Mouse (Mus musculus) urinary bladder, postnatal 36 days (tissue): ENCODE measurements around the gene Gm15517.
A peak's percentile ranks its signal among the peaks of the same experiment; 100 is the strongest.
"Not testable (repeated sequence)": the region's sequence is repeated elsewhere in the genome, so short reads cannot be mapped to it uniquely, and the experiment has no call there.

Experiments
- DNase-seq, 2 experiments: peaks; one replicate each; pipeline ENCODE4 v3.0.0; 2022; ENCODE audit warnings: low spot score in 2 of 2, mixed read lengths in 1 of 2

Gene Gm15517

DNA sequence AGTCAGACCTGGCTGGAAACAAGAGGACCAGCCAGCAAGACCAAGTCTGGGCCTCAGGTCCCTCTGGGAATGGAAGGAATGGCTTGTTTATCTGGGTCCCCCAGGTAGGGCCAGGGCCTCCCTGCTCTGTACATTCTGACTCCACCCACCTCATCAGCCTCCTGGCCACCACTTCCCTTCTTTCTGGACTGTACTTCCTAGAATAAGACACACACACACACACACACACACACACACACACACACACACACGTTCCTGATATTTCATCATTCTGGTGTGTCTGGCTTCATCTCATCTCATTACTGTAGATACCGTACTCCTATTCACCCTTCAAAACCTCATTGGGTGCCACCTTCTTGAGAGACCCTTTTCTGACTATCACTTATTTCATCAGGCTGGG, 8.2 kb downstream of the Gm15517 start:
- DNase-seq, result no peak

DNA sequence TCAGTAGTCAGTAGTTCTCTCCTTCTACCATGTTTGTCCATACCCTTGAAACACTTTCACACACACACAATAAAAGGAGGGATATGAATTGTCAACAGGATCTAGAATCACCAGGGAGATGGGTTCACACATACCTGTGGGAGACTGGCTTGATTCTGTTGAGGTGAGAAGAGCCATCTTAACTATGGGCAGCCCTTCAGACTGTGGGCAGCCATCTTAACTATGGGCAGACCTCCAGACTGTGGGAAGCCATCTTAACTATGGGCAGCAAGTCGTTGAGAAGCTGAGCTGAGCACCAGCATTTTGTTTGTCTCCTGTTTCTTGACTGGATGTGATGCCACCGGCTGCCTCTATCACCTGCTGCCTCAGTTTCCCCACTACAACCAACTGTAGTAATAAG, 10.1 kb downstream of the Gm15517 start:
- no peak for DNase-seq

DNA sequence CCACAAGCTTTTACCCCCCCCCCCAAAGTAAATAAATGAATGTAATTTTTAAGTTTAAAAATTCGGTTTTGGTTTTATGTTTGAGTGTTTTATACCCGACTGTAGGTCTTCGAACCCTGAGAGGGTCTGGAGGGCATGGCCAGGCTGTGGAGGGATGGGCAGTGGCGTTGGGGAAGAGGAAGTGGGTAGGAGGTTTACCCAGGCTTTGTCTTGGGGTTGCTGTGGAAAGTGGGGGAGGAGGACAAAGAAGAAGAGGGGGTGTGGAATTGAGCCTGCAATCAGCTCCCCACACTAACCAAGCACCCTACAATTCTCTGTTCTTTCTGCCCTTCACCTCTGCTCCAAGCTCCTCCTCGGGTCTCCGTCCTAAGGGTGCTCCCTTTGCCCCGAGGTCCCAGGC, 11.3 kb downstream of the Gm15517 start:
- no peak for DNase-seq

DNA sequence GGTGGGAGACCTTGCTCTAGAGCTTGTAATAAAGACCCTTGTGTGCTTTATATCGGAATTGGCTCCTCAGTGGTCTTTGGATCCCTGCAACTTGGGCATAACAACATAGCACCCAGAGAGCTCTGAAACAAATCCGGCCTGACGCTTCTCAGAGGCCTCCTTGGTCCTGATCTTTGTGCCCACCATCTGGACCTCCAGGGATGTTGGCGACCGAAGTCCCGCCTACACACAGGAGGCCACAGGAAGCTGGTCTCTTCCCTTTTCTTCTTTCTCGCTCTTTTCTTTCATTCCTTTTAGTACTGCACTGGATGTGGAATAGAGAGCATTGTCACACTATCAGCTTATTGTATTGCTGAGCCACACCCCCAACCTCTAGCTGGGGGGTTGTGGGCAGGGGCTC, 12.2 kb downstream of the Gm15517 start:
- DNase-seq, result no peak

DNA sequence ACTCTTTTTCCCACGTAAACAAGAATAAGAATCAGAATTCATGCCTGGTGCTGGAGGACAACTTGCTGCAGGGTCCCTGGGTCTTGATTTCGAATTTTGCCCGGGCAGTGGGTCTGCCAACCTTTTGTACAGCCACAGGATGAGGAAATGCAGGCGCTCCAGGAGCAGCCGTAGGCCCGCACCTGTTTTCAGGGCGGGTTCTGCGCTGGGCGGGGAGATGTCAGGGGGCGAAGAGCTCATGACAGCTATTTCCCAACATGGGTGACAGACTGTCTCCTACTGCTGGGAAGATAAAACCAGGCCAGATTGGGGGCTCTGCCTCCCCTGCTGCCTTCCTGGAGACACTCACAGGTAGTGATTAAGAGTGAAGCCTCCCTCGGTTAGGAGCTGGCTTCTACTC, 12.8 kb downstream of the Gm15517 start:
- no peak for DNase-seq

DNA sequence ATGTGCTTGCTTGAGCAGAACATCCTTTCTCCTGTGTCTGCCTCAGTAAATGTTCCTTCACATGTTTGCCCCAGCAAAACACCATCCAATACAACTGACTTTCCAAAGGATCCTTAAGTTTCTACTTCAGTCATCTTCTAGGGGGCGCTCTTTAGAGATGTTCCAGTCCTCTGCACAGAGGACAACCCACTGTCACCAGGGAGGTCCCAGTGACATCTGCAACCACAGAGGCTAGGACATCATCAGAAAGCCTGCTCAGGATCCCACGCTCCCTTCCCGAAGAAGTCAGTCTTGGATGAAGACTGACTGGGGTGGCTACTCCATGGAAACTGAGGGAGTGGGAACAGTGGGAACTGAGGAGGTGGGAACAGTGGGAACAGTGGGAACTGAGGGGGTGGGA, 14.3 kb downstream of the Gm15517 start:
- DNase-seq, result no peak

DNA sequence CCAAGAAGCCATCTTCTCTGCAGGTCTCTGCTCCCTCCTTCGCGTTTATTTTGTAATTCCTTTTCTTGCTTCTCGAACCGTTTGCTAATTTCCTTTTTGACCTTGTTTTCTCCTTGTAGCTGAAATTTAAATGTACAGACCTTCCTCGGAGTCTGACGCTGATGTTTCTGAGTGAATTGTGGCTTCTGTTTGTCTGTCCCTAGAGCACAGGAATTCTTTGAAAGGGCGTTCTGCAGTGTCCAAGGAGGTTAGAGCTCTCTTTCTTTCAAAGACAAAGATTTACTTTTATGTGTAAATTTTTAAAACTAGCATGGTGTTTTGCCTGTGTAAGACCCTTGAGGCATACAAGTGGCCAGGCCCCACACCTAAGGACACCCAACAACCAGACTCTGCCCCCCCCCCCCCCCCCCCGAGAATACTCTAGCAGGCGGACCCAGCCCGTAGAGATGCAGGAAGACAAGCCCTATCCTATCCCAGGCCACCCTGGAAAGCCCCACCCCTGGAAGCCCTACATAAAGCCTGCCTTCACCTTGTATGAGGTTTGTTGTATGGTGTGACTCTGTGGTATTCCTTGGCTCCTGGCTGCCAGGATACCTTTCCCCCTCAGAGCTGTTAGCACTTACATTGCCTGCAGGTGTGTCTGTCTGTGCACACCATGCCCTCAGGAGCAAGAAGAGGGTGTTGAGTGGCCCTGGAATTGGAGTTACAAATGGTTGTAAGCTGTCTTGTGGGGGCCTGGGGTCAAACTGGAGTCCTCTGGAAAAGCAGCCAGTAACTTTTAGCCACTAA, 15.4 kb downstream of the Gm15517 start:
- DNase-seq, result no peak

DNA sequence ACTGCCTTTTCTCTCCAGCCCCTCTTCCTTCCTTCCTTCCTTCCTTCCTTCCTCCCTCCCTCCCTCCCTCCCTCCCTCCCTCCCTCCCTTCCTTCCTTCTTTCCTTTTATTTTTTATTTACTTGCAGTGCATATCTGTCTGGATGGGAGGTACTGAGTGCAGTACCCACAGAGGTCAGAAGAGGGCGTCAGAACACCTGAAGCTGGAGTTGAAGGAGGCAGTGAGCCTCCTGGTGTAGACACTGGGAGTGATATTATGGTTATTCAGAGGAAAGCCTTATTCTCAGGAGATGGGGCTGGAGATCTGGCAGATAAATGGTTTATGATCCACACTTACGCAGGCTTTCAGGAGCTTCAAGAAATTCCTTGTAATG, 16.0 kb downstream of the Gm15517 start:
- DNase-seq, result no peak

DNA sequence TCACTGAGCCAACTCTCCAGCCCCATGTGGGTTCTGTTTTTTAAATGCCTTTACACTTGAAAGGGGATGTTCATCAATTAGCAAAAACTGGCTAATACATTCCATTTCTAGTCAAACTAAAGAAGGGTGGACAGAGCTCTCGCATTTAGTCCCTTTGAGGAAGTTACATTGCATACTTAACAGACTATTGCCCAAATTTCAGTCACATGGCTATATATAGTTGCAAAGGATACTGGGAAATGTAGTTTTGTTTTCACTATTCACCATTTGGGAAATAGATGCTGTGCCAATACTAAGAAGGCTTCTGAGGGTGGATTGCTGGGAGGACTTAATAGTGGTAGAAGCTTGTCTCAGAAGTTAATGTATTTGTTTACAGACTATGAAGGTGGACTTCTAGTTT, 19.7 kb downstream of the Gm15517 start:
- no peak for DNase-seq

DNA sequence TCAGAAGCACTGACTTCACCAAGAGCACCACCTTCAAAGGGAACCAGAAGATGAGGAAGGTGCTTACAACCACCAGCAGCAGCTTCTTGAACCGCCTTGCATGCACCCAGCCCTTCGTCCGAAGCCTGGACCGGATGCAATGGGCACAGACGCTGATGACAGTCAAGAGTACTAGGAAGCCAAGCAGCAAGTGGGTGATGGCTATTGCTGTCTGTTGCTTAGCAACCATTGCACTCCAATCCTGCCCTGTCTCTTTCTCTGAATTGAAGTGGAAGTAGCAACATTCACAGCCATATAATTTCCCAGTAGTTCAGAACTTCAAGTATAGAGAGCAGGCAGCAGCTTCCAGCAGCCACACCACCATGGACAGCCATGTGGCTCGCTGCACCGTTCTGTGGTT, 20.3 kb downstream of the Gm15517 start:
- DNase-seq, result no peak

DNA sequence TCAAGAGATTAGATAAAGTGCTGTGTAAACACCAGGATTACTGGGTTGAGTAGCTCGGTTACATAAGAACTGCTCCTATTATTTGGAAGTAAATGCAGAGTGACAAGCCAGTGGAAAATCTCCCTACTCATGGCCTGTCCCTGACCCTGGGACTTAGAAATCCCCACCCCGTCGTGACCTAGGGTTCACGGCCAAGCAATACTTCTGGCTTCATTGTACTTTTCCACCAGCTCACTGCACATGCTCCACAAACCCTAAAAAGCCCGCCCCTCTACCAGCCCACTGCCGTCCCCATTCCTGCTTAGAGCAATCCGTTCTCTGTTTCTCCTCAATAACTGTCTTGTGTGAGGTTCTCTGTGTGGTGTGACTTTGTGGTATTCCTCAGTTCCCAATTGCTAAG, 26.5 kb downstream of the Gm15517 start:
- DNase-seq, result no peak

DNA sequence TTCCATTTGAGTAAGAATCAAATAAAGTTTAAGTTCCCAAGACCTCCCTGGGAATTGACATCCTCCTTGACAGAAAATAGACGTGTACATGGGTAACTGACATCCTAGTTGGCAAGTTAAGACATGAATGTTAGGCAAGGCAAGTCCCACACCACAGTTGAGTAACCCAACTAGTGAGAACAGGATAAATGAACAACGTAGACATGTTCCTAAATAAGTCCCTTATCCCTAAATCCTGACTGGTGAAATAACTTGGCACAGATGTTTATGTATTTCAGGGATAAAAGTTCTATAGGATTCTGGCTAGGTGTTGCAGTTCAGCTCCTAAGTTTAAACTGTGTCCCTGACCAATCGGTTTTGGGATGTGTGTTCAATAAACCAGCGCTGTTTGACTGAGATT, 29.7 kb downstream of the Gm15517 start:
- DNase-seq, result no peak

DNA sequence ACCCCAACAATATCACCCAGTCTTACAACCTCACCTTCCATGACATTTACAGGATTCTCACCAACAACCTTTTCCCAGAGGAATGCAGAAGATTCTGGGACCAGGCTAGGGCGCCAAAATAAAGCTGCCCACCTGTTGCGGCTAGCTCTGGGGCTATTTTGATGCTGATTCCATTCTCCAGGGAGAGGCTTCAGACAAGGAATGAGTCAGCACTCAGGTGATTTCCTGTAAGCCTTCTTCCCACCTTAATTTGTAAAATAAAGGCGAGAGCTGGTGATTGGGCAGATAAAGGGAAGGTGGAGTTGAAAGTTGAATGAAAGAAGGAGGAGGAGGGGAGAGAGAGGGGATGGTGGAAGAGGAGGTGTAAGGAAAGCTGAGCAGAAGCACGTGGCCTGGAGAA, 30.2 kb downstream of the Gm15517 start:
- no peak for DNase-seq

DNA sequence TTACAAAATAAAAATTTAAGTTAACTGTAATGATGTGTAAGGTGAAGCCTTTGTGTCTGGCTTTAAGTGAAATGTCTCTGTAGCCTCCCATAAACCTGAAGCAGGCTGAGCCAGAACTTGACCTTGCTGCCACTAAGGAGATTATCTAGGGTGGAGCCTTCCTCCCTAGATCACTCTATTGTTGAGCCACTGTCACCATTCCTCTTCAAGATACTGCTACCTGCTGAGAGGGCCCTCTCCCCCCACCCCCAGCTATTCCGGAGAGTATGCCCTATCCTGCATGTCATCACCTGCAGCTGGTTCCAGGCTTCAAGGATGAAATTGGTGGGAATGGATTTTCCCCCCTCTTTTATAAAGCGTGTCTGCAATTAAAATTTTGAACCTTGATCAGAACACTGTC, 36.3 kb downstream of the Gm15517 start:
- not testable (repeated sequence) for DNase-seq

DNA sequence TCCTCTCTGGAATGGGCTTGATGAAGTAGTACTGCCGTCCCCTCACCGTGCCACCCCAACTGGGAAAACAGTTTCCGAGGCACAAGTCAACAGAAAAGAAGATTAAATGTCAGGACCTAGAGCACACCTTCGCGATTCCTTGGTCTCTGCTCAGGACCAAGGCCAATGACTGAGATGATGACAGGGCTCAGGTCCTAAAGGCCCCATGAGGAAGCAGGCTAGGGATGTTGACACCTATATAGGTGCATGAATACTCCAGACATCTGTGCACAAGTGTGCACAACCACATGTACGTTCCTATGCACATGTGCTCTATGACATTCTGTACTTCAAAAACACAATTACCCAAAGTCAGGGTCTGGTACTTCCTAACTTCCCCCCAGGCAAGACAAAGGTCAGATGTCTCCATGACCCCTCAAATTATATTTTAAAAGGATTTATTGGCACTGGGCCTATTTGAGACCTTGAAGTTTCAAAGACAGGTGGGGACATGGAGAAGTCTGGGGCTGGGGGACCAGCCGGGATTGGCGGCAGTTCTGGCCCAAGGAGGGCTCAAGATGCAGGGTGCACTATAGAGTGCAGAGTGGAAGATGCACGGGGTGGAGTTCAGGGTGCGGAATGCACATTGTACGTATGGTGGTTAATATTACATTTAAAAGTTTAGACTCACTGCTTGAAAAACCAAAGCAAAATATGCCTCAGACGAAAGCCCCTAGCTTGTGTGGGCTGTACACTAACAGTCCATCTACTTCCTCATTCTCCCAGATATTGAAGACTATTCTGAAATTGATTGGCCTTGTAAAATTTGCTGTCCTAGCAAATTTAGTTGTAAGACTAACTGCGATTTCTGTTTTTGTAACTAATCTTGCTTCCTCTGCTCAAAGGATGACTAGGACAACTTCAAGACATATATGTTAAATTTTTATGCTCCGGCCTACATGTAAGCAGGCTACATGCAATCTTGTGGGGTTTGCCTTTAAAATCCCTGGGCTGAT, 42.4 kb downstream of the Gm15517 start:
- no peak for DNase-seq

DNA sequence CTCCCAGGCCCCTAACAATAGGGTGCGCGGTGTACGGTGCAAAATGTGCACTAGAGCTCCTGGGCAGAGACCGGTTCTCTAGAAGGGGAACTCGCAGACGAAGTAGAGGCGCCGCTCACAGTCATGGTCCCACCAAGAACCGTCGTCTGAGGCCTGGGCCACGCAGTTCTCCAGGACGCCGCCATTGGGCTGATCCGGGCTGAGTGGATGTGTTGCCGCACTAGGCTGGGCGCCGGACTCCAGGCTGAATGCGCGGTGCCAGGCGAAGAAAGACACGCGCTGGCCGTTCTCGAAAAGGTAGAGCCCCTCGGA, 43.2 kb downstream of the Gm15517 start:
- DNase-seq, result no peak

DNA sequence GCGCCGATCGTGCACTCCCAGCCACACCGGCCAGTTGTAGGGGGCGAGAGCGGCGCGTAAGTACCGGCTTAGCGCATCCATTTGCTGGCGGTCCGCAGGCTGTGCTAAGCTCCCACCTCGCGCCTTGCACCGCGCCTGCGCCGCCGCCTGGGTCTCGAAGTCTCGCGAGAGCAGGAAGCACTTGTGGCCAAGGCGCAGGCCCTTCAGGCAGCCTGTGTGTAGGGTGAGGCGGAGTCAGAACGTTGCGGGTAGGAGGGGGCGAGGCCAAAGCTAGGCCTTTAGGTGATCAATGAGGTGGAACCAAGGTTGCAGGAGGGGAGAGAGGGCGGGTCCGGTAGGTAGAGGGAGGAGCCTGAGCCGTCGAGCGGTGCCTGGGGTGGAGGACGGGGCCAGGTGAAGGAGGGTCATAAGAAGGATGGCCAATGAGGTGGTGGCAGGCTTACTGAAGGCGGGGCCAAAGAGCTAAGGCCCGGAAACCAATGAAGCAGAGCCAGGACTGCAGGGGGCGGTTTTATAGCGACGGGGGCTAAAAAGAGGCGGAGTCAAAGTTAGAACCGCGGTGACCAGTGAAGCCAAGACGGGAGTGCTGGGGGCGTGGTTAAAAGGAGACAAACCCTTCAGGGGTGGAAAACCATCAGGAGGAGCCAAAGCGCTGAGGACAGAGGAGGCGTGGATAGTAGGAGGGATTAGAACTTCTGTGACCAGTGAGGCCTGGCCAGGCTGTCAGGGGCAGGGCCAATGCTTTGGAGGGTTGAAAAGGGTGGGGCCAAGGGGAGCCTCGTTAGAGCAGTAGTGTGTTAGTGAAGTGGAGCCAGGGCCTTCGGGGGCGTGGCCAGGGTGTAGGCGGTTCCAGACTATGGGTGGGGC, 43.8 kb downstream of the Gm15517 start:
- DNase-seq, result peak; percentile 95 to 96

DNA sequence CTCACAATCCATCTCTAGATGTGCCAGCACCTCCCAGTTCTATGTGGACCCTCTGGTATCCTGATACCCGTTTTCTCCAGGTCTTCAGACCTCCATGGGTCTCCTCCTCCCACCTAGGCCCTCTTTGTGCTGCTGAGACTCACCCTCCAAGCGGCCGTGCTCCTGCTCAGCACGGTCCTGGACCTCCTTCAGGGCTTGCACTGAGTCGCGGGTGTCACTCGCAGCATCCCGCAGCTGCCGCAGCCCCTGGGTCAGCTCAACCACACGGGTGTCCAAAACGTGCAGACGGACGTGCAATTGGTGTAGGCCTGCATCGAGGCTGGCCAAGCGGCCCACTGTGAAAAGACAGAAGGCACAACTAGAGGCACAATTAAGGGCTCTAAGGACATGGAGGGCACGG, 44.4 kb downstream of the Gm15517 start:
- DNase-seq, result no peak

DNA sequence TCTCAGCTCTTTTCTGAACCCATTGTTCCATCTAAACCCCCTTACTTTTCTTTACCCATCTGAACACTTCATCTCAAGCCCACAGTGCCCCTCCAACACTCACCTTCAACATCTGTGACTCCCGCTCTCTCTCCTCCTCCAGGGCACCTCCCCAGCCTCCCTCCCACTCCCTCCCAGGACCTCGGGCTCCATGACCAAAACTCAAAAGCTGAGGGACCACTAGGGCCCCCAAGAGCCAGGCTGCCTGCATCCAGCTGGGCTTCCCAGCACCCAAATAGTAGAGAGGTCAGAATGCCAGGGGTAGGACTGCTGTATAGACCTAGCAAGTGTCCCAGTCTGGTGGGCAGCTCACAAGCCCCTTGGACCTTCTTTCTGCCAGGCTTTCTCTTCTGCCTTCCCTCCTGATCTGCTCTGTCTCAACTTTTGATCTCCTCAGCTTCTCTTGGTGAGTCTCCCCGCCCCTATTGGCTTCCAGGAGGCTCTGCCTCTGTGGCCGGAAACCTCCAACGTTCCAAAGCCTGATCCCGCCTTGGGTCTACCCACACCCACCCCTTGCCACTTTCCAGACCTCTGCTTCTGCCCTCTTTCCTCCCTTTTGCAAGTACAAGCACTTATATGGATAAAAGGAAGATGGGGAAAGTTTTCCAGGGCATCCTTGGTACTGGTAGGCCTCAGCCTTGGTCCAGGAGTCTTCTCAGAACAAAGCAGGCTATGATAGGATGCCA, 45.4 kb downstream of the Gm15517 start, which contains the start of gene Clec11a:
Gene Clec11a, minus strand, starts transcription at position 387 of the 725 bp plus-strand sequence.
- no peak for DNase-seq

DNA sequence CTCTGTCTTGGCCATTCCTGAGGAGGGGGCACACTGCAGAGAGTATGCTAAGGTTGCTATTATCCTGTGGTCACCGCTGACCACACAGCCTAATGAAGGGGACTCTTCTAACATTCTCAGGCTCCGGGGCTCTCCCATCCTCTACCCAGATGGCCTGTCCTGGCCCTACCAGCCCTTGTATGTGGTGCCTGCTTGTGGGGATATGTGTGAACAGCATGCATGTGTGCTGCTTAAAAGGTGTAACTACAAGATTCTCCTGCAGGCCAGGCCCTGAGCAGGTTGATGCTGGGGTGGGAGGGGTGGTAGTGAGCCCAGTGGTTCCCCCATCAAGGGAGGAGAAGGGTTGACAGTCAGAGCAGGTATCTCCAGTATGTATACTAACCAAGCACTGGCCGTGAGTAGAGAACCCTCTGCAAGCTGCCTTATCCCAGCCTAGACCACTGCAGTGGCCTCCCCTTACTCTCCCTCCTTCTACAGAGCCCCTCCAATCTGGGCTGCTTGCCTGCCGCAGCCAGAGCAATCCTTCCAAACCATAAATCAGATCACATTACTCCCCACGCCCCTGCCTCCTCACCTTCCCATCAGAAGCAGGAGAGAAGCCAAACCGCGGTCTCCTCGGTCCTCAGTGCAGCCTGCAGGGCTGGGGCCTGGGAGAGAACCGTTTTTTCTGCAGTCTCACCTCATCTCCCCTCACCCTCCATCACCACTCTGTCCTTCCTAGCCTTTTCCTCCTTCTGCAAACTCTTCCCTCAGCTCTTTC, 46.2 kb downstream of the Gm15517 start:
- no peak for DNase-seq
